Mouse (Mus musculus) liver, postnatal 0 days (tissue): ENCODE measurements around the gene Axdnd1.

Experiments used
- CTCF ChIP-seq: sonication (generic); IDR thresholded peaks from 2 replicates; pipeline ENCODE4 v1.5.1; 2016; ENCODE audit warnings: antibody characterized with exemption, low read depth
- EP300 ChIP-seq: IDR thresholded peaks from 2 replicates; pipeline ENCODE4 v1.6.1; 2016; ENCODE audit warnings: antibody characterized with exemption, low read depth, mild to moderate bottlenecking

GRCm38 (mm10) chr1:156381217-156381616, 39.7 kb downstream of the Axdnd1 start:
- TF ChIP-seq CTCF (0 out of 2 replicates have a peak, but pooled peaks have one; percentile 2), EP300 (no peak)
